ENCODE assay signal across 8 mouse cellular contexts in genomic region chr9:25483931-25484618, GRCm38 (mm10). TPM values are rescaled to one million over a fixed set of nuclear protein-coding genes. Genes with fewer than 3 reads are reported as not detected.
DNase-seq lines count a peak whose midpoint lies in the region; ATAC-seq and TF ChIP-seq lines count a peak whose summit lies in the region.

No protein-coding gene starts in this region.

- 73% methylated on average over 9 of the region's 9 CpGs for WGBS in kidney, adult 2 months
- 78% methylated on average over 9 of the region's 9 CpGs for WGBS in embryonic facial prominence, embryonic 11.5 days
- WGBS in heart, embryonic 16.5 days = 33% methylated on average over 9 of the region's 9 CpGs
- 75% methylated on average over 9 of the region's 9 CpGs for whole genome bisulfite sequencing in midbrain, embryonic 13.5 days

- no peaks in the 10 kb centered on the region for H3K9me3 ChIP-seq in embryonic facial prominence, embryonic 11.5 days (replicated peaks; ENCODE audit: control insufficient read depth, low read length)
- H3K9me3 ChIP-seq in heart, embryonic 16.5 days (replicated peaks; ENCODE audit: control insufficient read depth, low read length) = no peaks in the 10 kb centered on the region
- no peaks in the 10 kb centered on the region for H3K9me3 ChIP-seq in midbrain, embryonic 13.5 days

- H3K4me1 ChIP-seq in kidney, adult 2 months (ENCODE audit: control insufficient read depth, insufficient read depth, low read length) = peaks cover 5% of the 10 kb centered on the region; the same call in 1 of the 2 replicates
- no peaks in the 10 kb centered on the region for H3K4me1 ChIP-seq in embryonic facial prominence, embryonic 11.5 days (ENCODE audit: control insufficient read depth, insufficient read depth, low read length)
- H3K4me1 ChIP-seq in heart, embryonic 16.5 days (ENCODE audit: control insufficient read depth, insufficient read depth, low read length) = peaks cover 68% of the 10 kb centered on the region
- H3K4me1 ChIP-seq in midbrain, embryonic 13.5 days (replicated peaks) = peaks cover 31% of the 10 kb centered on the region

- no peak overlapping the region for H3K27ac ChIP-seq in kidney, adult 2 months (ENCODE audit: insufficient read depth, low read depth, low read length)
- no peak overlapping the region for H3K27ac ChIP-seq in embryonic facial prominence, embryonic 11.5 days (replicated peaks; ENCODE audit: low read depth, low read length)
- peak overlapping the region; percentile 47 for H3K27ac ChIP-seq in heart, embryonic 16.5 days (ENCODE audit: low read length)
- no peak overlapping the region for H3K27ac ChIP-seq in midbrain, embryonic 13.5 days

- H3K27me3 ChIP-seq in kidney, adult 2 months (replicated peaks; ENCODE audit: control insufficient read depth, insufficient read depth, low read length) = no peaks in the 10 kb centered on the region
- no peaks in the 10 kb centered on the region for H3K27me3 ChIP-seq in embryonic facial prominence, embryonic 11.5 days (ENCODE audit: control insufficient read depth, insufficient read depth, low read length)
- H3K27me3 ChIP-seq in heart, embryonic 16.5 days (ENCODE audit: control insufficient read depth, insufficient read depth, low read length) = no peaks in the 10 kb centered on the region
- peaks cover 8% of the 10 kb centered on the region for H3K27me3 ChIP-seq in midbrain, embryonic 13.5 days

- no peak for TF ChIP-seq POLR2A in kidney, adult 2 months (IDR thresholded peaks at IDR 0.05; ENCODE audit: low read depth, low read length)

- peak overlapping the region; percentile 29; the same call in 1 of the 2 replicates for H3K4me3 ChIP-seq in kidney, adult 2 months (ENCODE audit: insufficient read depth, low read depth, low read length)
- H3K4me3 ChIP-seq in embryonic facial prominence, embryonic 11.5 days (ENCODE audit: low read depth, low read length) = peak overlapping the region; percentile 15; the same call in 1 of the 2 replicates
- peak overlapping the region; percentile 83 for H3K4me3 ChIP-seq in heart, embryonic 16.5 days (ENCODE audit: low read length)
- H3K4me3 ChIP-seq in midbrain, embryonic 13.5 days (replicated peaks) = 0 out of 2 replicates have a peak overlapping the region, but pooled peaks have one; percentile 4

- TF ChIP-seq CTCF in kidney, adult 2 months (conservative IDR thresholded peaks at IDR 0.05; ENCODE audit: insufficient read depth, insufficient read length, low read depth, low read length) = no peak

- peak overlapping the region; percentile 25 for H3K4me2 ChIP-seq in embryonic facial prominence, embryonic 11.5 days (ENCODE audit: low read depth, low read length)
- peak overlapping the region; percentile 88 for H3K4me2 ChIP-seq in heart, embryonic 16.5 days (ENCODE audit: low read depth, low read length)
- peak overlapping the region; percentile 84 for H3K4me2 ChIP-seq in midbrain, embryonic 13.5 days (replicated peaks)

- H3K9ac ChIP-seq in embryonic facial prominence, embryonic 11.5 days (replicated peaks; ENCODE audit: low read length) = peak overlapping the region; percentile 18; the same call in 1 of the 2 replicates
- H3K9ac ChIP-seq in heart, embryonic 16.5 days (ENCODE audit: low read length) = peak overlapping the region; percentile 65
- no peak overlapping the region for H3K9ac ChIP-seq in midbrain, embryonic 13.5 days (replicated peaks)

- no peak for ATAC-seq in embryonic facial prominence, embryonic 11.5 days (replicated peaks; ENCODE audit: insufficient number of reproducible peaks, low FRiP score, low TSS enrichment, low read depth)
- ATAC-seq in heart, embryonic 16.5 days (replicated peaks; ENCODE audit: extremely low read depth, insufficient read depth, low FRiP score) = no peak
- ATAC-seq in midbrain, embryonic 13.5 days = no peak

- no peaks in the 10 kb centered on the region for H3K36me3 ChIP-seq in kidney, adult 2 months (ENCODE audit: control insufficient read depth, insufficient read depth, low read length)
- H3K36me3 ChIP-seq in embryonic facial prominence, embryonic 11.5 days (replicated peaks; ENCODE audit: control insufficient read depth, insufficient read depth, low read depth, low read length) = no peaks in the 10 kb centered on the region
- H3K36me3 ChIP-seq in heart, embryonic 16.5 days (ENCODE audit: control insufficient read depth, insufficient read depth) = no peaks in the 10 kb centered on the region
- H3K36me3 ChIP-seq in midbrain, embryonic 13.5 days = no peaks in the 10 kb centered on the region

- DNase-seq in kidney, adult 2 months = no peak
- DNase-seq in kidney, postnatal 36 days = no peak
- no peak for DNase-seq in embryonic facial prominence, embryonic 11.5 days (ENCODE audit: low spot score)
- DNase-seq in yolk sac, embryonic 10.5 days (ENCODE audit: low spot score) = no peak
- DNase-seq in thymus, postnatal 14 days = no peak
- no peak for DNase-seq in right cerebral cortex, adult 18-20 months

RNA-seq across cellular contexts. Expression of gene Eepd1, which starts 2.7 kb away (rescaled TPM):
- 4.3 and 4.8 TPM in 2 replicates for polyA plus RNA-seq in kidney, adult 2 months (2012; rRNA removed)
- polyA plus RNA-seq in embryonic facial prominence, embryonic 11.5 days (2014; fragmentation: Nextera tagmentation; extraction: Ambion mirVana) = 15.5 and 16.1 TPM in 2 replicates
- polyA plus RNA-seq in heart, embryonic 16.5 days (2015; fragmentation: Nextera tagmentation; extraction: Ambion mirVana) = 19.1 and 22.9 TPM in 2 replicates
- polyA plus RNA-seq in midbrain, embryonic 13.5 days (2015; fragmentation: Nextera tagmentation; extraction: Ambion mirVana) = 5.1 and 5.3 TPM in 2 replicates

Comparison
In these comparisons a context has a peak if more than half of its experiments do, and no peak if none do; other contexts are left out.
1. H3K4me3 ChIP-seq: peak in every context shown above with its lines; median percentile 83 in heart, embryonic 16.5 days; 29 in kidney, adult 2 months; 15 in embryonic facial prominence, embryonic 11.5 days; 4 in midbrain, embryonic 13.5 days.
2. H3K4me2 ChIP-seq: peak in every context shown above with its lines; median percentile 88 in heart, embryonic 16.5 days; 84 in midbrain, embryonic 13.5 days; 25 in embryonic facial prominence, embryonic 11.5 days.